Mouse (Mus musculus) embryonic fibroblast, embryonic 13.5 days (primary cell): ENCODE data around the gene Ttc39b.

Source experiments
- CTCF ChIP-seq: IDR thresholded peaks from 2 replicates; pipeline ENCODE4 v1.5.1; 2011; ENCODE audit warnings: mild to moderate bottlenecking, control low read depth, low read length, moderate library complexity, borderline replicate concordance; ENCODE audit not compliant: insufficient read depth
- POLR2A ChIP-seq: IDR thresholded peaks from 2 replicates; pipeline ENCODE4 v1.6.1; 2011; ENCODE audit warnings: low read depth, mild to moderate bottlenecking, control low read depth, low read length, moderate library complexity

- TF ChIP-seq CTCF, result no peak
- TF ChIP-seq POLR2A, result no peak
Measured at GRCm38 (mm10) chr4:83337717-83338116, 13.7 kb upstream of the Ttc39b start.
